Mouse (Mus musculus) right cerebral cortex, postnatal 36 days (tissue): ENCODE results near the gene Ublcp1.

Experiments used
- DNase-seq, 2 experiments: peaks; one replicate each; pipeline ENCODE4 v3.0.0; 2022; ENCODE audit warnings: low spot score in 2 of 2, mixed read lengths in 1 of 2

Ublcp1 gene

DNA sequence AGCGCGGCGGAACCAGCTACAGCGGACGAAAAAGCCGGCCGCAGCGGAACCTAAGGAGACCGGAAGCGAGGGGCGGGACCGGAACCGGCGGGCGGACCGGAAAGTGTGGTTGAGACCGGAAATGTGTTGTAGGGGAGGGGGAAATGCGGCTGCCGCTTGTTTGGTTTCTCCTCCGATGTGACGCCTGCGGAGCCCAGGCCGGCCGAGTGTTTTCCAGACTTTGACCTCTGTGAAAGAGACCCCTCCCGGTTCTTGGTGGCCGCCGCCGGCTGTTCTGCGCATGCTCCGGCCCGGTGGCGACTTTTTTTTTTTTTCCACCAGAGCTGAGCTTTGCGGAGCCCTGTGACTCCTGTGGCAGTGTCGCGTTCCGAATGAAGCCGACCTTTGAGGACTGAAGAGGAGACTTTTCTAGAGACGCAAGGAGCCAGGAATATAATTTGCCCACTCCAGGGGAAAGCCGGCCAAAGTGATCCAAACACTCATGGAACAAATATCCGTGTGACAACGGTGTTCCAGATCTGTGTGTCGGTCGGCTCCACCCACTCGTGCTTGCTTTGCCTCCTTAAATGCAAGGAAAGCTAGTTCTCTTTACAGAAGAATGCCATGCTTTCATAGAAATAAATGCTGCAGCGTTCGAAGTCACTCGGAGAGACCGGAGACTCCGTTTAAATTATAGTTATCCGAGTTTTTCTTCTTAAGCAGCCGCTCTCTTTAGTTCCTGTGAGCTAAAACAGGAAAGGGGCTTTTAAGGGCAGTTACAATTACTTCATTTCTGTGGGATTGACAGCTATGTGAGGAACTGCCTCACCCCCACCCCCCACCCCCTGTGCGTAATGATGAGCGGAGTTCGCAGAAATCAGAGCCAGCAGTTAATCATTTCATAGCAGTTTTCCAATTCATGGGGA is at the start of gene Ublcp1:
Gene Ublcp1 (minus strand): TSS at position 67 of the 905 bp plus-strand sequence.
- DNase-seq, result peak; percentile 91

DNA sequence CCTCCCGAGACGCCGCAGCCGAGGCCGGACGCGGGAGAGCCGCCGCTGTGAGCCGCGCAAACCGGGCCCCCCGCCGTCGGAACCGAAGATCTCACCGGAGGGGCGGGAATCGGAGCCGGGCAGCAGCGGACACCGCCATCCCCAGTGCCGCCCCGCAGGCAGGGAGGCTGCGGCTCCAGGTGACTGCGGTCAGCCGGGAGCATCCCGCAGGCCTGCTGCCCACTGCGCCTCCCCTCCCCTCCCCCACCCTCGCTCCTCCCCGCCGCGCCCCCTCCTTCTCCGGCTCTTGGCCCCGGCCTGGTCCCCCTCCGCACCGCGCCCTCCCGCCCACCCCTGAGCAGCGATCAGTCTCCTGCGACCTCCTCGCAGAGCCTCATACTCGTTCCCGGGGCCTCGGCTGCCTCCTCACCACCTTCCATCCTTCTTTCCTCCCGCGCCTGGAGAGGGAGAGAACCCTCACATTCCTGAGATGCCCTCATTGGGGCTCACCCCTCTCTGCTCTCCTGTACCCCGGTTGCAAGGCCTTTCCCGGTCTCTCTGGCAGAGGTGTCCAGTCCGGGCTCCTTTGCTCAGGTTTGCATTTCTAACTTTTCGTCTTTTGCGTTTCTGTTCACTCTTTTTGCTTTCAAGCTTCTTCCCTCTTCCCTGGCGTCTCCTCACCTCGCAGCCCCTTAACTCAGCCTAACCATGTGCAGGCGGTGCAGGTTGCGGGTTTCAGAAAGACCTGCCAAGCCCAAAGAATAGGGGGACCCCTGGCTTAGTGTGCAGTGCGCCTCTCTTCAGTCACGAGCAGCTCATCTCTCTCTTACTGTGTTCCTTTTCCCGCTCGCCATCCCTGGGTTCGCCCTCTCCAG is 49.0 kb upstream of the Ublcp1 start:
- no peak for DNase-seq

DNA sequence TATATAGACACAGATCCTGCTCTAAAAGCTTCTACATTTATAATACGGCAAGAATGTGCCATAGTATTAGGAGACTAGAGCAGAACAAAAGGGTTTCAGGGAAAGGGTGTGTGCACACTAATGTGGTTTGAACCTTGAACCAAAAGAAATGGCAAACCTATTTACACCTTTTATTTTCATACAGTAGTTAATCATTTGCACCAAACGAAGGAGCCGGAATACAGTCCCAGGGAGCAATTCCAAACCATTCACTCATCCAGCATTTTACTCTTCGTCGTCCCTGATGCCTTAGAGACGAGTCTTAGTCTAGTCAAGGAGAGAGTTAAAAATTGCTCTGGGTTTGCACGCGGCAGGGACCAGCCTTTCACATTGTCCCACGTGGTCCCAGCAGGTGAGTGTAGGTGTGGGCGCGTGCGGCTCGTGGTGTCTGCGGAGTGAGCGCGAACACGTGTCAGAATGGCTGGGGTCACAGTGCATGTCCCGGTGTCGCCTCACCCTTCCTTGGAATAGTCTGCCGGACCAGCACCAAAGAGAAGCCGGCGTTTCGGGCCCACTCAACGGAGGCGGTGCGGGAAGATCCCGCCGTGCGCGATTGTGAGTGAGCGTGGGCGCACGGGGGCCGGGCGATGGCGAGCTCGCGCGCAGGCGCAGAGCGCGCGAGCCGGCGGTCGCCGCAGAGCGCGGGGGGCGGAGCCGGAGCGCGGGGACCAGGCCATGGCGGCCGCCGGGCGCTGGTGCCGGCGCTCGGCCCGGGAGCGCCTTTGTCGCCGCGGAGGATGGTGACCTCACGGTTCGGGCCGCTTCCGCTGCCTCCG is 48.2 kb upstream of the Ublcp1 start, which contains the start of gene Rnf145:
Gene Rnf145 (plus strand): TSS at position 684 of the 815 bp plus-strand sequence.
- peak; percentile 79 for DNase-seq

DNA sequence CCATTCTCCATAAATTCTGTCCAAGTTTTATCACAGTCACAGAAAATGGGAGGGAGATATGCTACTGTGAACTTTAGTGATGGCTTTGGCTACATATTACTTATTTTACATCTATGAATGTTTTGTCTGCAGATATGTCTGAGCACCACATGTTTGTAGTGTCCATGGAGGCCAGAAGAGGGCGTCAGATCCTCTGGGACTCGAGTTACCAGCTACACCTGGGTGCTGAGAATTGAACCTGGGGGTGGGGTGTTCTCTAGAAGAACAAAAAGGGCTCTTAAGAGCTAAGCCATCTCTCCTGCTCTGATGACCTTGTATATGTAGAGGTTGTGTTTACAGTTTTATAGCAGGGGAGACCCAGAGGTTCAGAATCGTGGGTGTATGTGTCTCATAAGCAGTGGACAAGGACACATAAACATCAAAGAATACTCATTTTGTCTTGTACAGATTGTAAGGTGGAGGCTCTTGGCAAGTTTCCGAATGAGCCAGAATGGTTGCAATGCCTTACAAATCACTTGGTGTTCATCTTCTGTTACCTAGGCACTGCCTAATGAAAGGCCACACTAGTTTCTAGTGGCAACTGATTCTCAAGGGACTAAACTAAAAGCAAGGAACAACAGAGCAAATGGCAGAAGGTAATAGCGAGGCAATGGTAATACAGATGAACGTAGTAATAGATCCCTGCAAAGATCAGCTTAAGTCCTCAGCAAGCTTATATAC is 47.4 kb upstream of the Ublcp1 start:
- DNase-seq, result no peak

DNA sequence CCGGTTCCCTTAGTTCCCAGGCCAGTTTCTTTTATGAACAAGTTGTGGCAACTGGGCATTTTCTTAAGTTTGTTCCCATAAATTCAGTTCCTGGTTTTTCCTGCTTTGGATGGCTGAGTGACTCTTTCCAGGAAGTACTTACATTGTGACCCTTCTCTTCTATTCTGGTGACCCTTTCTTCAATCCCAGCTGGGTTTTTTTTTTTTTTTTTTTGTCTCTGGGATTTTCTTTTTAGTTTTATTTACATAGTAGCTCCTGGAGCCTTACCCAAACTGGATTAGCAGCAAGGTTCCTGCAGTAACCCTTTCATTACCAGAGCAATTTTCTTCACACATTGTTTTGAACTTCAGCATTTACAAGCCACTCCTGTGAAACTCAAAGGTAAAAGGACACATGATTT is 46.1 kb upstream of the Ublcp1 start:
- DNase-seq, result no peak

DNA sequence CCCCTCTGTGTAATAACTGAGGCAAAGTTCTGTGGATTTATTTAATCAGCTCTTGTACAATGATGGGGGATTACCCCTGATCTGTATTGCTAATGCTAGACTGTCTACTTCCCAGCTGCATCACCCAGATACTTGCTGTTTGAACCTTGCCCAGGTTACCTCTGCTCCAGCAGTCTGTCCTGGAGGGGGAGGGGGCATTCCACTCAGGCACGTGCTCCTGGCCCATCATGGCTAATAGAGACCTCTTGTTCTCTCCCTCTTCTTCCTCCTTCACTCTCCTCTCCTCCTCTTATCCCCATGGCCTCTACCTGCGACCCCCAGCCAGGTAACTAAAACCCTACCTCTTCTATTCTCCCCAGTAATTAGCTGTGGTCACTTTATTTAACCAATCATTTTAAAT is 44.4 kb upstream of the Ublcp1 start:
- no peak for DNase-seq

DNA sequence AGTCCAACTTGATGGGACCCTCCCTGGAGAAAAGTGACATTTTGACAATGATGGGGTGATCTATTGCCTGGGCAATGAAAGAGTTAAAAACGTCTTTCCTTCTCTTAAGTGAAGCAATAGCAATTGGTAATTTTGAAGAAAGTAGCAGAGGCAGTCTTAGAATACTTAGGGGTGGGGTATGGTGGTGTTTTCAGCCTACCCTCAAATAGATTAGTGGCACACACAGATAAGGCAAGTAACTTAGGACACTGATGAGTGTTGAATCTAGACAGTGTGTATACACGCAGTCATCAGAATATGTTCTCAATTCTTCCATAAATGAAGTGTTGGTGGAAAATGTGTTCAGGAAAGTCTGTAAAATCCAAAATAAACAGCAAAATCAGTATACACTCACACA is 42.7 kb upstream of the Ublcp1 start:
- DNase-seq, result no peak

DNA sequence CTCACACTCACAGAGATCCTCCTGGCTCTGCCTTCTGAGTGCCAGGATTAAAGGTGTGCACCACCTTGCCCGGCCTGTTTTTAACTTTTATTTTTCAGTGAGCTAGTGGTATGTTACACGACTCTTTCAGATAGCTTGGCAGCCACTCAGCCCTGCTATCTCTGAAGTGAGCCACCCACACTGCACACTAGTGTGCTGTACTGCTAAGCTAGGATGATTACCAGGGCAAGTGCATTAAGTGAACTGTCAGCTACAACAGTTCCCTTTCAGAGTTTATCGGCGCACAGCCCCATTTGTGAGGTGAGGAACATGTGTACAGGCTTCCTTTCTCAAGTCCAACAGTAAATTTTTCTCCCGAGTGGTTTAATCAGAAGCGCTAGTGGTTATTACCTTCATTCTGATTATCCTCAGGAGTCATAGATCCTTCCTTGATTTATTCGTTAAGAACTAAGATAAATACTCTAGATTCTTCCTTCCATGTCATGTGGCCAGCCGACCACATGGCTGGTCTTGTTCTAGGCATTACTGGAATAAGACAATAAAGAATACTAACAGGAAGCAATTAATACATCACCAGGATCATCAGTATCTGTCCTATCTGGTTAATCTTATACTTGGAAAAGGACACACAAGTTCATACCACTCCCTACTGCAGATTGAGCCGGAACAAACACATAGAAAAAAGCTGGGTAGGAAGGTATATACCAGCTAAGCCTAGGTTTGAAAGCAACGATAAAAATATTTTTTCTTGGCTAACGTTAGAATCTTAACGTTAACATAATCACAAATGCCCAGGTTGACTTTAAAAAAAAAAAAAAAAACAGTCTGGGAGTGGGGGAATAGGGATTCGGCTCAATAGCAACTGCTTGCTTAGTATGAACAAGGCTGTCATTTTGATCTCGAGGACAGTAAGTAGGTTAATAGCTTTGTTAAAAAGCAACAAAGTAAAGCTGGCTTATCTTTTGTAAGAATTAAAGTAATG is 42.0 kb upstream of the Ublcp1 start:
- DNase-seq, result no peak

DNA sequence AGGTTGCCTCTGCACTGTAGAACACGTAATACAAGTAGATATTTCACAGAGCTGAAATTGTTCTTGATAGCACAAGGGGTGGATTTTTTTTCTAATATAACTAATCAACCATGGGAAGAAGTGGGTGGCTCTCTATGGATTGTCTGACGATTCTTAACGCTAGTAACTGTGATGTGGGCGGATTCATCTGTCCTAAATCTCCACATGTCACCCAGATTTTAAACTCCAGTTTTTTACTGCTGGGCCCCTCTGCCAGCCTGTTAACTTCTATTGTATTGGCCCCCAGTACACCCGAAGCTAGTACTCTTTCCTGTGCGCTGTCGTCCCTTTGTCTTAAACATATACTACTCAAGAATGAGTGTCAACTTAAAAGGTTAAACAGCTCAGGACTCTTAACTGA is 40.1 kb upstream of the Ublcp1 start:
- no peak for DNase-seq

DNA sequence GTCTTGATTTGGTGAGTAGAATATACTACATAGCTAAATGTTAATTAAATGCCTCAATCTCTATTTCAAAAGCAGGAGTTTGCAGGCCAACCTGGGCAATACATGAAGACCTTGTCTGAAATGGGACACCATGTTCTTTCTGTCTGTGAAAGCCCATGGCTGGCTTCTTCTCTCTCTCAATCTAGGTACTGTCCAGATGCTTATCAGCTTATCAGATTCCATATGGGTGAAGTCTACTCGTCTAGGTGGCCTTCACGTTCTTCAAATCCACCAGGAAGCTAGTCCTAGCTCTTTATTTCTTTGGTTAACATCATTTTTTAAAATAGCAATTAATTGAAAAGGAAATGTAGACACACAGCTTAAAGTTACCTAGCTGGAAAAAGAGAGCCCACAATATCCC is 39.6 kb upstream of the Ublcp1 start:
- DNase-seq, result no peak

DNA sequence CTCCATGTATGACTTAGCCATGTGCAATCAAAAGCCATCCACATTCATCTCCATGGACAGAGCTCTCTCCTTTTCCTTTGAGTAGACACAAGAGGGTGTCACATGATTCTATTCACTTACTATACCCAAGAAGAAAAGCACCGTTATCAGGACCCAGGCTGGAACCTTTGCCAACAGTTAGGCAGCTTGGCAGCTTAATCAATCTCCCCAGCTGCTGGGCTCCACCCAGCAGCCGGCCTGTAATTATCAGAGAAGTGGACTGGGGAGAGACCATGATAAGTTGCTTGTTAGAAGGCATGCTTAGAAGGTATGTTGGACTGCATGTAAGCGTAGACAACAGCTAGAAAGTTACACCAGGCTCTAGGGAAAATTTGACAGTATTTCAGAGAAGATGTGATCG is 38.6 kb upstream of the Ublcp1 start:
- no peak for DNase-seq

DNA sequence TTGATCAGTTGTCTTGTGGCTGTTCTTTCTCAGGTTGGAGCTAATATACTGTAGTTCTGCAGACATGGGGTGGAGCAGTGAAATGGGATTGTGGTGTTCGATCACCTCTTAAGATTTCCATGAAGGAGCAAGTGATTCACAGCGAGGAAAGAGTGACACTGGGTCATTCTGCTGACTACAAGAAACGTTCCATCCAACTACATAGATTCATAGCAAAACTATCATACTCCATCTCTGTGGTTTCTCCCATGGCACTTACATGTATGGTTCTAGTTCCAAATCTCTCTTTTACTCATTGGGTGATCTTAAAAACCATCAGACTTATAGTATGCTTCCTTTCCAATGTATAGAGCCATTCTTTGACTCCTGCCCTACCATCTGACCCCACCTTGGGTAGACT is 34.5 kb upstream of the Ublcp1 start:
- no peak for DNase-seq

DNA sequence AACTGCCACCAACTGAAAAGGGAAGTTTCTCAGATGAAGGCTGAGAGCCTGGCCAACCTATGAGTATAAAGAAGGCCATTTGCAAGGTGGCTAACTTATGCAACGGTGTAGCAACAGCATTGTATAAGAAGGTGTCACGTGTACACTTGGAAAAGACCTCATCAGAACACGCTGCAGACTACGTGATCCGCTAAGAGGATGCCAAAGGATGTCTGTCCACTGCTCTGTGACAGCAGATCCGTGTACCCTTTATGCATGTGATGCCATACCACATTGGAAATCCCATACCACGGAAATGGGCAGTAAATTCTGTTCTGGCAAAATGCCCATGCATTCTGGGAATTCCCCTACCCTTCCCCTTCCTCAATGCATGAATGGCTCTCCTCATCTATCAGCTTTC is 33.8 kb upstream of the Ublcp1 start:
- no peak for DNase-seq

DNA sequence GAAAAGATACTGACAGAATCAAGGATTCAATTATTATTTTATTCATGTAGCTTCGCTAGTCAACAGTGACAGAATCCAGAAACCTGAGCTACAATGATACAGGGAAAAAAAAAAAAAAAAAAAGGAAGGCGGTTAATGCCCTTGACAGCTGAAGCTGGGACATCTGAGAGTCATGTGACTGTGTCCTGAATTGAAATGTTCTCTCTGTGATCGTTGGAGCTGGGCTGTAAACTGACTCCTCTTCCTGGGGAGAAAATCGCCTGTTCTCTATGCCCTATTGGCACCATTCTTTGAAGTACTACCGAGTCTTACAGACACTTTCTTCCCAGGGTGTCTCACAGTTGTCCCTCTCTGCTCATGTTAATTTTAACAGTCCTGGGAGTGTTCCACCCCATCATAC is 32.6 kb upstream of the Ublcp1 start:
- no peak for DNase-seq

DNA sequence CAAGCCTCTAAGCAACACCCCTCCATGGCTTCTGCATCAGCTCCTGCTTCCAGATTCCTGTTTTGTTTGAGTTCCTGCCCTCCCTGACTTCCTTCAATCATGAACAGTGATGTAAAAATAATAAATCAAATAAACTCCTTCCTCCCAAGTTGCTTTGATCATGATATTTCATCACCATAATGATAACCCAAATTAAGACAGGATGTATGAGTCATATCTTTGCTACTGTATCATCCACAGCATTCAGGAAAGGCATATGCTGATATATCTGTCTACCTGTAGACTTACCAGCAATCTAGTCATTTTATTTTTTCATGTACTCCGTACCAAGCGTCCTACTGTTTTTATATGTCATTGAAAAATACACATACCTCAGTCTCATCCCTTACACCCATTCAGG is 31.2 kb upstream of the Ublcp1 start:
- DNase-seq, result no peak

DNA sequence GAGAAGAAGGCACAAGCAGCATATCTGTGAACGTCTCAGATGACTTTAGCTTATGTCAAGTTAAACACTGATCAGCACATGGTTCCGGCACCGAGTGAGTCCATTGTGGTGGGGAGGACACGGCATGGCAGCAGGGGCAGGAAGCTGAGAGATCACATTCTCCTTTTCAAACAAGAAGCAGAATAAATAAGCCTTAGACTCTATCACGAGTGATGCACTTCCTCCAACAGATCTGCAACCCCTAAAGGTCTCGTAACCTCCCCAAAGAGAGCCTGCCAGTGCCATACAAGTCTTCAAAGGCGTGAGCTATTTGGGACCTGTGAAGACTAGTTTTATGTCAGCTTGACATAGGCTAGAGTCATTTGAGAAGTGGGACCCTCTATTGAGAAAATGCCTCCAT is 30.7 kb upstream of the Ublcp1 start:
- DNase-seq, result no peak

DNA sequence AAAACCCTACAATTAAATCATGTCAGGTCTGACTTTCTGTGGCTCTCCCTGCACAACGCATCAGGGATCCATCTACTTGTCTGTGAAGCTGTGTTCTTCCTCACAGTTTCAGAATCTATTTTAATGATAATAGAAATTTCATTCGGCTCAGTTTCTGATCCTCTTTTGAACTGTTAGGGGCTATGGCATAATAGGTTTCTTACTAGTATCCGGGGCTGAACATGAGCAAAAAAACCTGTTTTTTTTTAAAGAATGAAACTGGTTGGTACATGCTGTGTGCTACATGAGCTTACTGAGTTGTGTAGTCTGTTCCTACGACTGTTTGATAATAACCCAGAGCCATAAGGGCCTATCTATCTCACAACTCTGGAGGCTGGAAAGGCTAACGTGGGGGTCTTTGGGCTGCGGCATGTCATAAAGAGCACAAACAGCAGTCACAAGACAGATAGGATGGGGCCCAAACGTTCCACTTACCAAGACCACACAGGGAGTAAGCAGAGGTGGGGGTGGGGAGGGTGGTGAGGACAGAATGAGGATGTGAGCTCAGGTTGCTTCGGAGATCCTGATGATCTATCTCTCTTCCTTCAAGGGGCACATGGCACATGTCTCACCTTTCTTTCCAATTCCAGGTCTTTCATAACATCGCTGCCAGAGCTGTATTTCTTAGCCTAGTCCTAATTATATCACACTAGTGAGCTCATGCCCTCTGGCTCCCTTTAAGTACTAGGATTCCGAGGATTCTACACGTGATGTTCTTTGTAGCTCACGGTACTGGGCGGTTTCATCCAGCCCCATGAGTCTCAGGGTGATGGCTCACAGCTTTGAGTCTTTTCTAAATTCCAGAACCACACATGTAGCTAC is 28.3 kb upstream of the Ublcp1 start:
- DNase-seq, result no peak

DNA sequence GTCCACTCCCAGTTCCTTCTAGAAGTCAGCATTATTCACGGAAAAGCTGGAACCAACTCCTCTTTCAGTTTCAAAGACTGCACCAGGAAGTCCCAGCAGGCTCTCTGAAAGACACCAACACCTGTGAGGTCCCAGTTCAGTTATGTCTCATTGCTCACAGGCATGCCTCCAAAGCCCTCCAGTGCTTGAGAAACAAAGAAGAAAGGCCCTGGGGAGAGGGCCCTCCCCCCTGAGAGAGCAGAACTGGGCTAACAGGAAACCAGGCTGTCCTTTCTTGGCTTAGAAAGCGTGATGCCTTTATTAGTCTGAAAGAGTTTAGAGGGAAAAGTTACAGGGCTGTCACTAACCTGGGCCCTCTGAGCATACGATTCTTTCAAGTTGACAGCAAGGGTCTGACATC is 25.9 kb upstream of the Ublcp1 start:
- DNase-seq, result no peak
